Mouse (Mus musculus) stomach, embryonic 16.5 days (tissue): ENCODE measurements at regions not wholly inside any gene's neighbourhood (a gene's known extent, or its start where the extent isn't known, plus 50 kb on each side); places are given as distances from the start of the nearest gene placed in this dataset.
A peak's percentile ranks its signal among the peaks of the same experiment; 100 is the strongest.

Experiments used
- ATAC-seq: fragments of 200-750 bp; cut with Nextera tagmentation; 2 replicates; pipeline ENCODE4 v1.8.0; 2017; ENCODE audit warnings: moderate number of reproducible peaks, moderate TSS enrichment; ENCODE audit not compliant: insufficient read depth, low FRiP score
- H3K27ac ChIP-seq: fragments of 300-500 bp; sonication (generic); 2 replicates; pipeline ENCODE4 v1.5.1; 2014; ENCODE audit warnings: low read length
- H3K27me3 ChIP-seq: fragments of 300-500 bp; sonication (generic); 2 replicates; pipeline ENCODE4 v1.6.1; 2014; ENCODE audit warnings: low read length, control low read depth, mixed read lengths; ENCODE audit not compliant: control insufficient read depth, insufficient read depth
- H3K36me3 ChIP-seq: fragments of 300-500 bp; sonication (generic); 2 replicates; pipeline ENCODE4 v1.6.1; 2014; ENCODE audit warnings: low read length; ENCODE audit not compliant: control insufficient read depth, insufficient read depth
- H3K4me1 ChIP-seq: fragments of 300-500 bp; sonication (generic); 2 replicates; pipeline ENCODE4 v1.6.1; 2014; ENCODE audit warnings: low read length, control low read depth, mixed read lengths; ENCODE audit not compliant: control insufficient read depth, insufficient read depth
- H3K4me2 ChIP-seq: fragments of 300-500 bp; sonication (generic); 2 replicates; pipeline ENCODE4 v1.6.1; 2014; ENCODE audit warnings: low read depth, low read length, mixed read lengths
- H3K4me3 ChIP-seq: fragments of 300-500 bp; sonication (generic); replicated peaks from 2 replicates; pipeline ENCODE4 v1.5.1; 2014; ENCODE audit warnings: mild to moderate bottlenecking, low read length
- H3K9ac ChIP-seq: fragments of 300-500 bp; sonication (generic); 2 replicates; pipeline ENCODE4 v1.6.1; 2014; ENCODE audit warnings: low read length
- H3K9me3 ChIP-seq: fragments of 300-500 bp; sonication (generic); replicated peaks from 2 replicates; pipeline ENCODE4 v1.6.1; 2016; ENCODE audit warnings: low read length, control low read depth; ENCODE audit not compliant: control insufficient read depth
- WGBS: fragments of 180-500 bp; shearing (Covaris S2); extraction: QIAGEN DNeasy Blood & Tissue Kit; methylation state at CpG from one replicate; pipeline ENCODE4 v1.1.7; 2014; 5-methylcytosine and 5-hydroxymethylcytosine counted together

- no peak overlapping the region for H3K27ac ChIP-seq
- no peak overlapping the region for H3K4me2 ChIP-seq
- H3K4me1 ChIP-seq: no peaks in the 10 kb centered on the region
- WGBS: 67% methylated on average over 4 of the region's 4 CpGs
- H3K4me3 ChIP-seq: no peak overlapping the region
- no peaks in the 10 kb centered on the region for H3K36me3 ChIP-seq
- no peak for ATAC-seq
- H3K27me3 ChIP-seq: no peaks in the 10 kb centered on the region
- H3K9me3 ChIP-seq: no peaks in the 10 kb centered on the region
- H3K9ac ChIP-seq: no peak overlapping the region
These were observed 127.0 kb upstream of the Cdc42ep3 start for GRCm38 (mm10) chr17:79481936-79482335.

- WGBS: 73% methylated on average over 5 of the region's 5 CpGs
- H3K27me3 ChIP-seq: no peaks in the 10 kb centered on the region
- no peak overlapping the region for H3K9ac ChIP-seq
- no peak for ATAC-seq
- no peak overlapping the region for H3K27ac ChIP-seq
- no peak overlapping the region for H3K4me3 ChIP-seq
- H3K4me2 ChIP-seq: no peak overlapping the region
- no peaks in the 10 kb centered on the region for H3K9me3 ChIP-seq
- H3K4me1 ChIP-seq: no peaks in the 10 kb centered on the region
- H3K36me3 ChIP-seq: no peaks in the 10 kb centered on the region
These were observed 126.4 kb upstream of the Rmdn2 start for GRCm38 (mm10) chr17:79485239-79485638.

- Histone ChIP-seq H3K27me3 (no peaks in the 10 kb centered on the region), H3K9me3 (no peaks in the 10 kb centered on the region), H3K9ac (no peak overlapping the region), H3K36me3 (no peaks in the 10 kb centered on the region), H3K27ac (no peak overlapping the region), H3K4me3 (no peak overlapping the region), H3K4me2 (no peak overlapping the region), H3K4me1 (no peaks in the 10 kb centered on the region)
- no peak for ATAC-seq
- 79% methylated on average over 6 of the region's 6 CpGs for WGBS
These were observed 122.4 kb upstream of the Rmdn2 start for GRCm38 (mm10) chr17:79489306-79489705.

- Histone ChIP-seq H3K9me3 (no peaks in the 10 kb centered on the region), H3K36me3 (no peaks in the 10 kb centered on the region), H3K27ac (peak overlapping the region; percentile 29; the same call in 1 of the 2 replicates), H3K27me3 (no peaks in the 10 kb centered on the region), H3K4me2 (no peak overlapping the region), H3K4me3 (no peak overlapping the region), H3K4me1 (no peaks in the 10 kb centered on the region), H3K9ac (no peak overlapping the region)
- ATAC-seq: no peak; the same call in 1 of the 2 replicates
- 35% methylated on average over 4 of the region's 4 CpGs for WGBS
These were observed 114.0 kb upstream of the Rmdn2 start for GRCm38 (mm10) chr17:79497629-79498028.

- Histone ChIP-seq H3K36me3 (no peaks in the 10 kb centered on the region), H3K4me3 (no peak overlapping the region), H3K27ac (no peak overlapping the region), H3K4me1 (no peaks in the 10 kb centered on the region), H3K9me3 (no peaks in the 10 kb centered on the region), H3K9ac (no peak overlapping the region), H3K27me3 (no peaks in the 10 kb centered on the region), H3K4me2 (no peak overlapping the region)
- 83% methylated on average over 9 of the region's 9 CpGs for WGBS
- no peak for ATAC-seq
These were observed 113.3 kb upstream of the Rmdn2 start for GRCm38 (mm10) chr17:79498321-79498720.

GRCm38 (mm10) chr17:79501031-79501474, 110.6 kb upstream of the Rmdn2 start:
- Histone ChIP-seq H3K4me3 (no peak overlapping the region), H3K4me2 (no peak overlapping the region), H3K27ac (no peak overlapping the region), H3K9ac (no peak overlapping the region), H3K27me3 (no peaks in the 10 kb centered on the region), H3K4me1 (no peaks in the 10 kb centered on the region), H3K9me3 (no peaks in the 10 kb centered on the region), H3K36me3 (no peaks in the 10 kb centered on the region)
- ATAC-seq: no peak
- WGBS: 66% methylated on average over 1 of the region's 1 CpGs

GRCm38 (mm10) chr17:79501926-79502325, 109.7 kb upstream of the Rmdn2 start:
- H3K9ac ChIP-seq: no peak overlapping the region
- WGBS: 84% methylated on average over 2 of the region's 2 CpGs
- no peak for ATAC-seq
- H3K36me3 ChIP-seq: no peaks in the 10 kb centered on the region
- H3K27me3 ChIP-seq: no peaks in the 10 kb centered on the region
- no peak overlapping the region for H3K27ac ChIP-seq
- H3K9me3 ChIP-seq: no peaks in the 10 kb centered on the region
- no peak overlapping the region for H3K4me3 ChIP-seq
- no peak overlapping the region for H3K4me2 ChIP-seq
- no peaks in the 10 kb centered on the region for H3K4me1 ChIP-seq

- Histone ChIP-seq H3K9ac (no peak overlapping the region), H3K4me3 (no peak overlapping the region), H3K27ac (no peak overlapping the region), H3K9me3 (no peaks in the 10 kb centered on the region), H3K27me3 (no peaks in the 10 kb centered on the region), H3K36me3 (no peaks in the 10 kb centered on the region), H3K4me2 (no peak overlapping the region), H3K4me1 (no peaks in the 10 kb centered on the region)
- WGBS: 85% methylated on average over 2 of the region's 2 CpGs
- no peak for ATAC-seq
These were observed 108.6 kb upstream of the Rmdn2 start for GRCm38 (mm10) chr17:79503037-79503436.

- WGBS: 81% methylated on average over 3 of the region's 3 CpGs
These were observed 107.5 kb upstream of the Rmdn2 start for GRCm38 (mm10) chr17:79504209-79504608.

GRCm38 (mm10) chr17:79505565-79505964, 106.1 kb upstream of the Rmdn2 start:
- no peak overlapping the region for H3K4me3 ChIP-seq
- peaks cover 9% of the 10 kb centered on the region; the same call in 1 of the 2 replicates for H3K4me1 ChIP-seq
- WGBS: 87% methylated on average over 1 of the region's 1 CpGs
- no peak overlapping the region for H3K9ac ChIP-seq
- ATAC-seq: no peak
- H3K27me3 ChIP-seq: no peaks in the 10 kb centered on the region
- no peak overlapping the region for H3K4me2 ChIP-seq
- no peaks in the 10 kb centered on the region for H3K9me3 ChIP-seq
- no peaks in the 10 kb centered on the region for H3K36me3 ChIP-seq
- no peak overlapping the region for H3K27ac ChIP-seq

More at GRCm38 (mm10) chr17:79504209-79504608, 107.5 kb upstream of the Rmdn2 start:
- Histone ChIP-seq H3K27me3 (no peaks in the 10 kb centered on the region), H3K27ac (no peak overlapping the region), H3K4me2 (no peak overlapping the region), H3K4me1 (0 out of 2 replicates have a peak, but pooled peaks cover 4% of the 10 kb centered on the region), H3K9ac (no peak overlapping the region), H3K36me3 (no peaks in the 10 kb centered on the region), H3K9me3 (no peaks in the 10 kb centered on the region), H3K4me3 (no peak overlapping the region)
- no peak for ATAC-seq
